Mouse (Mus musculus) lung, adult 2 months (tissue): Measurements from ENCODE around the gene Lpcat3. TPM values are rescaled to one million over a fixed set of nuclear protein-coding genes. Genes with fewer than 3 reads are reported as not detected.

Experiments used
- DNase-seq: peaks from one replicate; pipeline ENCODE4 v3.0.0; 2022
- H3K4me1 ChIP-seq: fragments of 200-500 bp; 2 replicates; pipeline ENCODE4 v1.6.1; 2011; ENCODE audit warnings: low read length; ENCODE audit not compliant: control insufficient read depth, insufficient read depth
- H3K4me3 ChIP-seq: fragments of 200-500 bp; replicated peaks from 2 replicates; pipeline ENCODE3; 2011; ENCODE audit warnings: low read depth, mild to moderate bottlenecking, control low read depth, low read length; ENCODE audit errors: extremely low read depth
- CTCF ChIP-seq: fragments of 200-500 bp; IDR thresholded peaks from 2 replicates; pipeline ENCODE4 v1.5.1; 2011; ENCODE audit warnings: mild to moderate bottlenecking, low read length, control low read depth; ENCODE audit not compliant: insufficient read depth
- POLR2A ChIP-seq: fragments of 200-500 bp; IDR thresholded peaks from 2 replicates; pipeline ENCODE4 v1.6.1; 2011; ENCODE audit warnings: low read depth, mild to moderate bottlenecking, control low read depth, low read length, borderline replicate concordance; ENCODE audit errors: extremely low read depth
- WGBS: fragments of 180-500 bp; shearing (Covaris S2); methylation state at CpG from one replicate; pipeline ENCODE4 v1.1.7; 2018; 5-methylcytosine and 5-hydroxymethylcytosine counted together
- polyA plus RNA-seq: library from polyadenylated mRNA; depleted of rRNA; stranded (reverse); fragments of >200 nt; gene quantifications from 2 replicates; pipeline ENCODE4 v1.2.3, GENCODE M21; 2012

Gene Lpcat3
- polyA plus RNA-seq, 1 experiment, result 112 TPM

- no peak for DNase-seq
- WGBS, result 48% methylated on average over 13 of the region's 13 CpGs
- Histone ChIP-seq H3K4me1 (peaks cover 6% of the 10 kb centered on the region), H3K4me3 (peak overlapping the region; percentile 66)
- TF ChIP-seq POLR2A (no peak), CTCF (no peak)
These were observed 55.1 kb downstream of the Lpcat3 start for GRCm38 (mm10) chr6:124717968-124718367.

GRCm38 (mm10) chr6:124718703-124719102 is 55.9 kb downstream of the Lpcat3 start:
- DNase-seq, result peak; percentile 74
- H3K4me3 ChIP-seq, result peak overlapping the region; percentile 66
- peaks cover 2% of the 10 kb centered on the region; the same call in 1 of the 2 replicates for H3K4me1 ChIP-seq
- 57% methylated on average over 15 of the region's 16 CpGs for WGBS
- TF ChIP-seq CTCF (no peak), POLR2A (peak; percentile 47; the same call in 1 of the 2 replicates)

GRCm38 (mm10) chr6:124719354-124719978 is 56.6 kb downstream of the Lpcat3 start:
- WGBS, result 64% methylated on average over 7 of the region's 7 CpGs
- DNase-seq, result peak; percentile 30

GRCm38 (mm10) chr6:124720904-124721303 is 58.1 kb downstream of the Lpcat3 start:
- DNase-seq, result no peak
- TF ChIP-seq CTCF, result no peak
- TF ChIP-seq POLR2A, result no peak
- 46% methylated on average over 11 of the region's 11 CpGs for whole genome bisulfite sequencing
- Histone ChIP-seq H3K4me1 (no peaks in the 10 kb centered on the region), H3K4me3 (no peak overlapping the region)

More at GRCm38 (mm10) chr6:124719354-124719978, 56.6 kb downstream of the Lpcat3 start:
- TF ChIP-seq CTCF (no peak), POLR2A (no peak)
- Histone ChIP-seq H3K4me1 (no peaks in the 10 kb centered on the region), H3K4me3 (peak overlapping the region; percentile 35)

GRCm38 (mm10) chr6:124722876-124723473 is 60.1 kb downstream of the Lpcat3 start:
- H3K4me1 ChIP-seq, result no peaks in the 10 kb centered on the region
- TF ChIP-seq CTCF (no peak), POLR2A (no peak)
- no peak overlapping the region for H3K4me3 ChIP-seq
- WGBS, result 76% methylated on average over 6 of the region's 6 CpGs
- DNase-seq, result no peak

- 49% methylated on average over 8 of the region's 8 CpGs for WGBS
- no peak for DNase-seq
- Histone ChIP-seq H3K4me3 (no peak overlapping the region), H3K4me1 (no peaks in the 10 kb centered on the region)
- TF ChIP-seq POLR2A (no peak), CTCF (no peak)
These were observed 60.7 kb downstream of the Lpcat3 start for GRCm38 (mm10) chr6:124723541-124723940.

GRCm38 (mm10) chr6:124724472-124724871 is 61.6 kb downstream of the Lpcat3 start:
- Histone ChIP-seq H3K4me3 (no peak overlapping the region), H3K4me1 (no peaks in the 10 kb centered on the region)
- TF ChIP-seq CTCF (no peak), POLR2A (no peak)
- WGBS, result 88% methylated on average over 10 of the region's 10 CpGs
- no peak for DNase-seq

- DNase-seq, result no peak
- TF ChIP-seq POLR2A, result no peak
- TF ChIP-seq CTCF, result no peak
- 82% methylated on average over 10 of the region's 10 CpGs for WGBS
- no peaks in the 10 kb centered on the region for H3K4me1 ChIP-seq
- no peak overlapping the region for H3K4me3 ChIP-seq
These were observed 65.8 kb downstream of the Lpcat3 start for GRCm38 (mm10) chr6:124728621-124729020.

- H3K4me3 ChIP-seq, result peak overlapping the region; percentile 14
- WGBS, result 65% methylated on average over 8 of the region's 8 CpGs
- no peaks in the 10 kb centered on the region for H3K4me1 ChIP-seq
- TF ChIP-seq CTCF, result no peak
- no peak for TF ChIP-seq POLR2A
- no peak for DNase-seq
These were observed 67.3 kb downstream of the Lpcat3 start for GRCm38 (mm10) chr6:124729850-124730705.
